Comparison of ENCODE assay signal across 8 mouse cellular contexts in genomic region chr6:38253736-38254641, GRCm38 (mm10). TPM values are rescaled to one million over a fixed set of nuclear protein-coding genes. Genes with fewer than 3 reads are reported as not detected.
DNase-seq lines count a peak whose midpoint lies in the region; ATAC-seq and TF ChIP-seq lines count a peak whose summit lies in the region.

Gene D630045J12Rik (minus strand): TSS chr6:38254009.

- H3K36me3 ChIP-seq in embryonic facial prominence, embryonic 15.5 days, result no peaks in the 10 kb centered on the region
- no peaks in the 10 kb centered on the region for H3K36me3 ChIP-seq in heart, embryonic 12.5 days
- no peaks in the 10 kb centered on the region for H3K36me3 ChIP-seq in kidney, embryonic 16.5 days (ENCODE audit: insufficient read depth, low read length)
- H3K36me3 ChIP-seq in liver, embryonic 12.5 days, result no peaks in the 10 kb centered on the region
- no peaks in the 10 kb centered on the region for H3K36me3 ChIP-seq in neural tube, embryonic 11.5 days (ENCODE audit: control insufficient read depth, insufficient read depth, low read length)
- no peaks in the 10 kb centered on the region for H3K36me3 ChIP-seq in stomach, postnatal 0 days (ENCODE audit: control insufficient read depth, insufficient read depth, low read length)

- no peak for TF ChIP-seq EP300 in stomach, postnatal 0 days (optimal IDR thresholded peaks at IDR 0.05)

- H3K4me2 ChIP-seq in embryonic facial prominence, embryonic 15.5 days (replicated peaks), result peak within 1 kb of the TSS; percentile 79
- peak within 1 kb of the TSS; percentile 94 for H3K4me2 ChIP-seq in heart, embryonic 12.5 days
- peak within 1 kb of the TSS; percentile 86 for H3K4me2 ChIP-seq in kidney, embryonic 16.5 days (replicated peaks; ENCODE audit: low read depth, low read length)
- peak within 1 kb of the TSS; percentile 92 for H3K4me2 ChIP-seq in liver, embryonic 12.5 days
- peak within 1 kb of the TSS; percentile 76 for H3K4me2 ChIP-seq in neural tube, embryonic 11.5 days (ENCODE audit: low read depth)
- peak within 1 kb of the TSS; percentile 98 for H3K4me2 ChIP-seq in stomach, postnatal 0 days (replicated peaks; ENCODE audit: low read depth)

- 0 out of 2 replicates have a peak, but pooled peaks cover 2% of the 10 kb centered on the region for H3K4me1 ChIP-seq in bone marrow macrophage, adult 2 months (ENCODE audit: control insufficient read depth, insufficient read depth, low read length)
- H3K4me1 ChIP-seq in embryonic facial prominence, embryonic 15.5 days, result peaks cover 25% of the 10 kb centered on the region
- H3K4me1 ChIP-seq in heart, embryonic 12.5 days (replicated peaks), result peaks cover 20% of the 10 kb centered on the region
- peaks cover 27% of the 10 kb centered on the region for H3K4me1 ChIP-seq in kidney, embryonic 16.5 days (ENCODE audit: insufficient read depth, low read length)
- H3K4me1 ChIP-seq in liver, embryonic 12.5 days, result peaks cover 22% of the 10 kb centered on the region
- H3K4me1 ChIP-seq in neural tube, embryonic 11.5 days (ENCODE audit: control insufficient read depth, insufficient read depth, low read length), result peaks cover 14% of the 10 kb centered on the region
- H3K4me1 ChIP-seq in stomach, postnatal 0 days (replicated peaks; ENCODE audit: control insufficient read depth, insufficient read depth), result no peaks in the 10 kb centered on the region; the same call in 1 of the 2 replicates

- TF ChIP-seq CTCF in bone marrow macrophage, adult 2 months (IDR thresholded peaks at IDR 0.05; ENCODE audit: low read depth, low read length), result no peak
- TF ChIP-seq CTCF in stomach, postnatal 0 days (IDR thresholded peaks at IDR 0.05; ENCODE audit: low read depth), result peak; percentile 51

- under 1% methylated on average over 83 of the region's 118 CpGs for WGBS in embryonic facial prominence, embryonic 15.5 days
- WGBS in heart, embryonic 12.5 days, result under 1% methylated on average over 103 of the region's 118 CpGs
- WGBS in kidney, embryonic 16.5 days, result under 1% methylated on average over 94 of the region's 118 CpGs
- WGBS in liver, embryonic 12.5 days (ENCODE audit: insufficient replicate concordance), result under 1% methylated on average over 76 of the region's 118 CpGs
- WGBS in neural tube, embryonic 11.5 days, result under 1% methylated on average over 82 of the region's 118 CpGs
- under 1% methylated on average over 79 of the region's 118 CpGs for WGBS in stomach, postnatal 0 days

- H3K4me3 ChIP-seq in bone marrow macrophage, adult 2 months (ENCODE audit: insufficient read depth, low read length), result peak within 1 kb of the TSS; percentile 53
- H3K4me3 ChIP-seq in embryonic facial prominence, embryonic 15.5 days (replicated peaks), result peak within 1 kb of the TSS; percentile 84
- H3K4me3 ChIP-seq in heart, embryonic 12.5 days, result peak within 1 kb of the TSS; percentile 86
- peak within 1 kb of the TSS; percentile 85 for H3K4me3 ChIP-seq in kidney, embryonic 16.5 days (ENCODE audit: low read length)
- H3K4me3 ChIP-seq in liver, embryonic 12.5 days, result peak within 1 kb of the TSS; percentile 69
- H3K4me3 ChIP-seq in neural tube, embryonic 11.5 days (ENCODE audit: low read depth, low read length), result peak within 1 kb of the TSS; percentile 91
- peak within 1 kb of the TSS; percentile 73 for H3K4me3 ChIP-seq in stomach, postnatal 0 days (ENCODE audit: low read depth, low read length)

- no peak for TF ChIP-seq POLR2A in bone marrow macrophage, adult 2 months (IDR thresholded peaks at IDR 0.05; ENCODE audit: borderline replicate concordance, low read depth, low read length)

- no peaks in the 10 kb centered on the region for H3K27me3 ChIP-seq in embryonic facial prominence, embryonic 15.5 days
- H3K27me3 ChIP-seq in heart, embryonic 12.5 days (replicated peaks), result no peaks in the 10 kb centered on the region
- no peaks in the 10 kb centered on the region for H3K27me3 ChIP-seq in kidney, embryonic 16.5 days (ENCODE audit: insufficient read depth, low read length)
- H3K27me3 ChIP-seq in liver, embryonic 12.5 days (replicated peaks), result peaks cover 43% of the 10 kb centered on the region
- H3K27me3 ChIP-seq in neural tube, embryonic 11.5 days (ENCODE audit: control insufficient read depth, insufficient read depth, low read length), result no peaks in the 10 kb centered on the region
- no peaks in the 10 kb centered on the region for H3K27me3 ChIP-seq in stomach, postnatal 0 days (ENCODE audit: control insufficient read depth, insufficient read depth, low read length)

- H3K27ac ChIP-seq in bone marrow macrophage, adult 2 months (ENCODE audit: insufficient read depth, low read depth, low read length), result no peak within 1 kb of the TSS
- H3K27ac ChIP-seq in embryonic facial prominence, embryonic 15.5 days (replicated peaks), result peak within 1 kb of the TSS; percentile 84
- peak within 1 kb of the TSS; percentile 31 for H3K27ac ChIP-seq in heart, embryonic 12.5 days (ENCODE audit: poor library complexity, severe bottlenecking)
- peak within 1 kb of the TSS; percentile 89 for H3K27ac ChIP-seq in kidney, embryonic 16.5 days (ENCODE audit: low read length)
- H3K27ac ChIP-seq in liver, embryonic 12.5 days, result 0 out of 2 replicates have a peak within 1 kb of the TSS, but pooled peaks have one; percentile 7
- peak within 1 kb of the TSS; percentile 94 for H3K27ac ChIP-seq in neural tube, embryonic 11.5 days (ENCODE audit: low read depth, low read length)
- H3K27ac ChIP-seq in stomach, postnatal 0 days (replicated peaks), result peak within 1 kb of the TSS; percentile 69

- no peaks in the 10 kb centered on the region for H3K9me3 ChIP-seq in embryonic facial prominence, embryonic 15.5 days (replicated peaks)
- H3K9me3 ChIP-seq in heart, embryonic 12.5 days (replicated peaks), result no peaks in the 10 kb centered on the region
- H3K9me3 ChIP-seq in kidney, embryonic 16.5 days (ENCODE audit: low read length), result no peaks in the 10 kb centered on the region
- no peaks in the 10 kb centered on the region for H3K9me3 ChIP-seq in liver, embryonic 12.5 days (replicated peaks)
- no peaks in the 10 kb centered on the region for H3K9me3 ChIP-seq in neural tube, embryonic 11.5 days (ENCODE audit: control insufficient read depth, low read length)
- no peaks in the 10 kb centered on the region for H3K9me3 ChIP-seq in stomach, postnatal 0 days (ENCODE audit: control insufficient read depth, low read length)

- ATAC-seq in embryonic facial prominence, embryonic 15.5 days (ENCODE audit: insufficient number of reproducible peaks, low FRiP score, low TSS enrichment, low read depth), result peak; percentile 96
- peak; percentile 95 for ATAC-seq in heart, embryonic 12.5 days (ENCODE audit: insufficient number of reproducible peaks, low FRiP score)
- ATAC-seq in kidney, embryonic 16.5 days (ENCODE audit: low FRiP score, low TSS enrichment), result peak; percentile 97
- peak; percentile 88 for ATAC-seq in liver, embryonic 12.5 days
- peak; percentile 89 for ATAC-seq in neural tube, embryonic 11.5 days (ENCODE audit: insufficient read depth, low FRiP score, low TSS enrichment)
- peak; percentile 98 for ATAC-seq in stomach, postnatal 0 days (ENCODE audit: low FRiP score, low TSS enrichment)

- peak; percentile 60 for DNase-seq in CD4-positive helper T cell, adult 2 months (ENCODE audit: low read depth, low spot score)
- peak; percentile 87 for DNase-seq in neural tube, embryonic 11.5 days (ENCODE audit: low spot score)
- DNase-seq in stomach, postnatal 0 days (ENCODE audit: low spot score), result peak; percentile 84

- H3K9ac ChIP-seq in embryonic facial prominence, embryonic 15.5 days, result peak within 1 kb of the TSS; percentile 70
- H3K9ac ChIP-seq in heart, embryonic 12.5 days, result peak within 1 kb of the TSS; percentile 93
- H3K9ac ChIP-seq in kidney, embryonic 16.5 days (replicated peaks; ENCODE audit: low read length), result peak within 1 kb of the TSS; percentile 89
- H3K9ac ChIP-seq in liver, embryonic 12.5 days, result peak within 1 kb of the TSS; percentile 65
- peak within 1 kb of the TSS; percentile 97 for H3K9ac ChIP-seq in neural tube, embryonic 11.5 days (ENCODE audit: low read length)
- H3K9ac ChIP-seq in stomach, postnatal 0 days (ENCODE audit: low read length), result peak within 1 kb of the TSS; percentile 71

RNA-seq across cellular contexts. Expression of gene D630045J12Rik, which starts in this region (rescaled TPM):
- polyA plus RNA-seq in bone marrow macrophage, adult 2 months (2012; ENCODE audit: insufficient read depth, insufficient read length, missing spikeins), result 0.11 and 0.20 TPM in 2 replicates
- 5.1 and 6.2 TPM in 2 replicates for polyA plus RNA-seq in embryonic facial prominence, embryonic 15.5 days (2015; fragmentation: Nextera tagmentation; extraction: Ambion mirVana)
- 2.6 and 3.0 TPM in 2 replicates for polyA plus RNA-seq in heart, embryonic 12.5 days (2016; fragmentation: Nextera tagmentation; extraction: Ambion mirVana)
- polyA plus RNA-seq in kidney, embryonic 16.5 days (2015; fragmentation: Nextera tagmentation; extraction: Ambion mirVana), result 5.7 and 7.2 TPM in 2 replicates
- polyA plus RNA-seq in liver, embryonic 12.5 days (2016; fragmentation: Nextera tagmentation; extraction: Ambion mirVana), result 0.80 and 0.97 TPM in 2 replicates
- 12.9 and 13.5 TPM in 2 replicates for polyA plus RNA-seq in neural tube, embryonic 11.5 days (2014; fragmentation: Nextera tagmentation; extraction: Ambion mirVana)
- polyA plus RNA-seq in stomach, postnatal 0 days (2015; fragmentation: Nextera tagmentation; extraction: Ambion mirVana), result 0.70 and 1.1 TPM in 2 replicates

Comparison
In these comparisons a context has a peak if more than half of its experiments do, and no peak if none do; other contexts are left out.
1. Peak in ATAC-seq, H3K4me3 ChIP-seq, H3K27ac ChIP-seq, H3K9ac ChIP-seq and H3K4me2 ChIP-seq in liver, embryonic 12.5 days; RNA of the gene not detected or under 1 TPM.